Mouse (Mus musculus): Measurements from ENCODE around the gene Cyb5b. TPM values are rescaled to one million over a fixed set of nuclear protein-coding genes. Genes with fewer than 3 reads are reported as not detected.
A peak's percentile ranks its signal among the peaks of the same experiment; 100 is the strongest.

The Cyb5b gene
- polyA plus RNA-seq, 1 experiment, result 106 TPM

DNA sequence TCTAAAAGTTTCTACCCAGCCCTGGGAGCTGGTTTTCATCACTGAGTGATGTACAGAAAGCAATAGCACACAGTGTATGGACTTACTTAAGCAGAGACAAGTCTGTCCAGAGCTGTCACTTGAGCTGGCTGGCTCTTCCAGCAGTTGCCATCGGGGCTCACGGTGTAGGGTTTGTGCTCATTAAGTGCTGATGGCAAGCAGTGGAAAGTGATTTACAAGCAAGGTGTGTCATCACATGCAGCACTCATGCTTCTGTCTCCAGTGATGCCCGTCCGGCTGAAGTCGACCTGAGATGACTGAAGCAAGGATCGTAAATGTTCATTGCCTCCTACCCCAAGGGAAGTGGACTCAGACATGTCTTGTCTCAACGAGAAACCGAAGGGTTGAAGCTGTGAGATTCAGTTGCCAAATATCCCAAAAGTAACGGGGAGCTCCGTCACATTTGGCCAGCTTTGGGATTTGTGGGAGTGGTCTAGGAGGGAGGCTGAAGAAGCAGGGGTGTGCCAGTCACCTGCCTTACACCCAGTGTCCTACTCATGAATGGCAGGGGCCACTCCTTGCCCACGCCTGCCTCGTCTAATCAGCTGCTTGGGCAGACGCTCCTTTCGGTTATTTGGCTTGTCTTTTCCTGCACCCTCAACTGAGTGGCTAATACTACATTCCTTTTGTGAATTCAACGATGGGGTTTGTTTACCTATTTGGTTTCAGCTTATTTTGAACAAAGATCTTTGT, 36.4 kb downstream of the Cyb5b start:
- TF ChIP-seq CTCF (IDR thresholded peaks at IDR 0.05; ENCODE audit: extremely low read depth, insufficient read depth, low read length), result no peak
- TF ChIP-seq POLR2A (IDR thresholded peaks at IDR 0.05; ENCODE audit: extremely low read depth, insufficient read depth, low read length), result no peak
- H3K27ac ChIP-seq (ENCODE audit: insufficient read depth, low read length), result peak overlapping the region; percentile 45; the same call in 1 of the 2 replicates
- no peak overlapping the region for H3K4me3 ChIP-seq (ENCODE audit: insufficient read depth, low read length)
- H3K4me1 ChIP-seq (ENCODE audit: control insufficient read depth, insufficient read depth, low read length), result no peaks in the 10 kb centered on the region; the same call in 1 of the 2 replicates

- Histone ChIP-seq H3K27ac (ENCODE audit: insufficient read depth, low read length) (peak overlapping the region; percentile 71), H3K4me3 (ENCODE audit: insufficient read depth, low read length) (no peak overlapping the region), H3K4me1 (ENCODE audit: control insufficient read depth, insufficient read depth, low read length) (no peaks in the 10 kb centered on the region; the same call in 1 of the 2 replicates)
- no peak for TF ChIP-seq CTCF (IDR thresholded peaks at IDR 0.05; ENCODE audit: extremely low read depth, insufficient read depth, low read length)
- TF ChIP-seq POLR2A (IDR thresholded peaks at IDR 0.05; ENCODE audit: extremely low read depth, insufficient read depth, low read length), result no peak
Observed at GRCm38 (mm10) chr8:107187631-107188030, 37.2 kb downstream of the Cyb5b start.

DNA sequence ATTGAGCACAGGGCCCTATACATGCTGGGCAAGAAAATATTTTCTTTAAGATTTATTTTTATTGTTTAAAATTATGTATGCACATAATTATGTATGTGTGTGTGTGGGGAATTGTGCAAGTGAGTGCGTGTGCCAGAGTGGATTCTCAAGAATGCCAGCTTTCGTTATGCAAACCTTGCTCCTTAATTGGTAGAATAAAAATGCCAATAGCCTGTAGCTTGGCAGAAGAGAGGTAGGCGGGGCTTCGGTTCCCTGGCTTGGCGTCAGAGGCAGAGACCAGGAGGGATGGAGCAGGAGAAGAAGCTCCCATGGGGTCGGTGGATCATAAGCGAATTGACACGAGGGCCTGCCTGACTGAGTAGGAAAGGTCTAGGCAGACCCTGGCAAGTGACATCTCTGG, 42.2 kb downstream of the Cyb5b start:
- no peak overlapping the region for H3K4me3 ChIP-seq (ENCODE audit: insufficient read depth, low read length)
- no peaks in the 10 kb centered on the region for H3K4me1 ChIP-seq (ENCODE audit: control insufficient read depth, insufficient read depth, low read length)
- TF ChIP-seq POLR2A (IDR thresholded peaks at IDR 0.05; ENCODE audit: extremely low read depth, insufficient read depth, low read length) (no peak), CTCF (IDR thresholded peaks at IDR 0.05; ENCODE audit: extremely low read depth, insufficient read depth, low read length) (no peak)
- H3K27ac ChIP-seq (ENCODE audit: insufficient read depth, low read length), result no peak overlapping the region

- H3K27ac ChIP-seq (ENCODE audit: insufficient read depth, low read length), result no peak overlapping the region
- TF ChIP-seq CTCF (IDR thresholded peaks at IDR 0.05; ENCODE audit: extremely low read depth, insufficient read depth, low read length) (no peak), POLR2A (IDR thresholded peaks at IDR 0.05; ENCODE audit: extremely low read depth, insufficient read depth, low read length) (no peak)
- H3K4me1 ChIP-seq (ENCODE audit: control insufficient read depth, insufficient read depth, low read length), result no peaks in the 10 kb centered on the region
- H3K4me3 ChIP-seq (ENCODE audit: insufficient read depth, low read length), result no peak overlapping the region
Observed at GRCm38 (mm10) chr8:107193331-107193730, 42.9 kb downstream of the Cyb5b start.

GRCm38 (mm10) chr8:107194786-107195451, 44.5 kb downstream of the Cyb5b start:
- no peaks in the 10 kb centered on the region for H3K4me1 ChIP-seq (ENCODE audit: control insufficient read depth, insufficient read depth, low read length)
- TF ChIP-seq CTCF (IDR thresholded peaks at IDR 0.05; ENCODE audit: extremely low read depth, insufficient read depth, low read length) (no peak), POLR2A (IDR thresholded peaks at IDR 0.05; ENCODE audit: extremely low read depth, insufficient read depth, low read length) (no peak)
- no peak overlapping the region for H3K4me3 ChIP-seq (ENCODE audit: insufficient read depth, low read length)
- H3K27ac ChIP-seq (ENCODE audit: insufficient read depth, low read length), result no peak overlapping the region

DNA sequence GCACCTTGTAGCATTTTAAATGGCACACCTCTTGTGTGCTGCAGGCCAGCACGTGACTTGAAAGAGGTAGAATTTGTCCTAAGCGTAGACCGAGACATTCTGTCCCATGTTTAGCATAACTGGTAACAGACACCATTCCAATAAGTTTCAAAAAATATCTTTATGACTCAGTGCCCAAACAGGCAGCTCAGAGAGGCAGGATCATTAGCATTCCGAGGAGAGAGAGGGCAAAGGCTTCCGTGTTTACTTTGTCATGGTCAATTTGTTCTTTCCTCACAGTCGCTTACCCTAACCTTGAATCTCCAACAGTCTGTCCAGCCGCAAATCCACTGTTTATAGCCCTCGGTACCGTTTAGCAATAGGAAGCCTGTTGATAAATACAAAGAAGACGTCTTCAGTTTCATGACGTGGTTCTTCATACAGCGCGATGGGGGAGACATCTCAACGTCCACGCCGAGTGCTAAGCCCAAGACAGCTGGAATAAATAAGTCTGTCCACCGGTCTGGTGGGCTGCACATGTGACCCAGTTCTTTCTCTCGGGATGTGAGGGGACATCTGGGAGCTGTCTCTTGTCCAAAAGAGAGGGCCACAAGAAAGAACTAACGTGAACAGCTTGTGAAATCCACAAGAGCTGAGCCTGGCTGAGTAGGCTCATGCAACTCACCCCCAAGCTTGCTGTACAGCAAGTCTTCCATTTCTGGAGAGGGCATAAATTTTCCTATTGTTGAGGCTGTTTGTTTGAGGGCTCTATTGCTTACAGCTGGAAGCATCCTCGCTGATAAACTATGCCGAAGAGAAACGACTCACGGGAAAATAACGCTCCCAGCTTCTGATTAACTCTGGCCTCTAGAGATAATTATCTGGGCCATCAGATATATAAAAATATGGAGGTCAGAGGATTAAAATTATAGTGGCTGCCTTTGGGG, 47.7 kb downstream of the Cyb5b start:
- Histone ChIP-seq H3K27ac (ENCODE audit: insufficient read depth, low read length) (no peak overlapping the region), H3K4me1 (ENCODE audit: control insufficient read depth, insufficient read depth, low read length) (no peaks in the 10 kb centered on the region), H3K4me3 (ENCODE audit: insufficient read depth, low read length) (no peak overlapping the region)
- TF ChIP-seq POLR2A (IDR thresholded peaks at IDR 0.05; ENCODE audit: extremely low read depth, insufficient read depth, low read length) (no peak), CTCF (IDR thresholded peaks at IDR 0.05; ENCODE audit: extremely low read depth, insufficient read depth, low read length) (no peak)

- peaks cover 4% of the 10 kb centered on the region; the same call in 1 of the 2 replicates for H3K4me1 ChIP-seq (ENCODE audit: control insufficient read depth, insufficient read depth, low read length)
- H3K4me3 ChIP-seq (ENCODE audit: insufficient read depth, low read length), result no peak overlapping the region
- no peak for TF ChIP-seq CTCF (IDR thresholded peaks at IDR 0.05; ENCODE audit: extremely low read depth, insufficient read depth, low read length)
- TF ChIP-seq POLR2A (IDR thresholded peaks at IDR 0.05; ENCODE audit: extremely low read depth, insufficient read depth, low read length), result no peak
- H3K27ac ChIP-seq (ENCODE audit: insufficient read depth, low read length), result no peak overlapping the region
Observed at GRCm38 (mm10) chr8:107205164-107205563, 54.7 kb downstream of the Cyb5b start.

GRCm38 (mm10) chr8:107205701-107206561, 55.5 kb downstream of the Cyb5b start:
- peak overlapping the region; percentile 88 for H3K27ac ChIP-seq (ENCODE audit: insufficient read depth, low read length)
- TF ChIP-seq CTCF (IDR thresholded peaks at IDR 0.05; ENCODE audit: extremely low read depth, insufficient read depth, low read length), result no peak
- peaks cover 4% of the 10 kb centered on the region; the same call in 1 of the 2 replicates for H3K4me1 ChIP-seq (ENCODE audit: control insufficient read depth, insufficient read depth, low read length)
- H3K4me3 ChIP-seq (ENCODE audit: insufficient read depth, low read length), result no peak overlapping the region
